Mouse (Mus musculus) olfactory bulb, adult 2 months (tissue): ENCODE data around the gene Cdip1. TPM values are rescaled to one million over a fixed set of nuclear protein-coding genes. Genes with fewer than 3 reads are reported as not detected.
"Not testable (repeated sequence)": the region's sequence is repeated elsewhere in the genome, so short reads cannot be mapped to it uniquely, and the experiment has no call there.

Experiments used
- H3K27ac ChIP-seq: fragments of 200-500 bp; 2 replicates; pipeline ENCODE4 v1.5.1; 2012; ENCODE audit warnings: low read depth, low read length; ENCODE audit not compliant: insufficient read depth
- H3K4me1 ChIP-seq: fragments of 200-500 bp; 2 replicates; pipeline ENCODE4 v1.6.1; 2012; ENCODE audit warnings: low read length; ENCODE audit not compliant: control insufficient read depth, insufficient read depth
- H3K4me3 ChIP-seq: fragments of 200-500 bp; 2 replicates; pipeline ENCODE4 v1.5.1; 2012; ENCODE audit warnings: mild to moderate bottlenecking, low read depth, low read length, moderate library complexity; ENCODE audit not compliant: insufficient read depth
- CTCF ChIP-seq: fragments of 200-500 bp; IDR thresholded peaks from 2 replicates; pipeline ENCODE4 v1.5.1; 2012; ENCODE audit warnings: low read depth, mild to moderate bottlenecking, low read length, moderate library complexity; ENCODE audit not compliant: insufficient read depth
- POLR2A ChIP-seq: fragments of 200-500 bp; IDR thresholded peaks from 2 replicates; pipeline ENCODE4 v1.6.1; 2012; ENCODE audit warnings: mild to moderate bottlenecking, low read depth, low read length, moderate library complexity; ENCODE audit not compliant: insufficient read depth
- WGBS: fragments of 180-500 bp; shearing (Covaris S2); methylation state at CpG from one replicate; pipeline ENCODE4 v1.1.7; 2018; 5-methylcytosine and 5-hydroxymethylcytosine counted together
- polyA plus RNA-seq: library from polyadenylated mRNA; stranded (reverse); fragments of >200 nt; gene quantifications from 2 replicates; pipeline ENCODE4 v1.2.4, GENCODE M21; 2012; ENCODE audit warnings: low replicate concordance; ENCODE audit not compliant: missing spikeins, insufficient read depth, insufficient read length

The Cdip1 gene
- polyA plus RNA-seq, 1 experiment, result not detected

DNA sequence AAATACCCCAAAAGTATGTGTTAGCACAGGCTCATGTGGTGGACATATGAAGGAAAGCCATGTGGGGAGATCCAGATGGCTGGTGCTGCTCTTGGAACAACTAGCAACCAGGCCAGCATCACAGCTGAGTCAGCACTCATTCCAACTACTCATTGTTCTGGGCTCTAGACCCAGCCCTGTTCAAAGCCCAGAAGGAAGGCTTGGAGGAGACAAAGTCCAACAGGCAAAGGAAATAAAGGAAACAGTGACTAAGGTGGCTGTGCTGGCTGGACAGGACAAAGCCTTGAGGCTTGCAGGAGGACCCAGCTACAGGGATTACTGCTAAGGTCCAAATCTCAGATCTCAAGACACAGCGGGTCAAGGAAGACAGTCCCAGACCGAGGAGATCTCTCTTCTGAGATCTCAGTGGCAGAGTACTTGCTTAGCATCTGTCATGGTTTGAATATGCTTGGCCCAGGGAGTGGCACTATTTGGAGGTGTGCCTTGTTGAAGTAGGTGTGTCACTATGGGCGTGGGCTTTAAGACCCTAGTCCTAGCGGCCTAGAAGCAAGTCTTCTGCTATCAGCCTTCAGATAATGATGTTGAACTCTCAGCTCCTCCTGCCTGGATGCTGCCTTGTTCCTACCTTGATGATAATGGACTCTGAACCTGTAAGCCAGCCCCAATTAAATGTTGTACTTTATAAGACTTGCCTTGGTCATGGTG, 12.0 kb downstream of the Cdip1 start:
- WGBS, result 95% methylated on average over 4 of the region's 4 CpGs
- TF ChIP-seq POLR2A (no peak), CTCF (no peak)
- Histone ChIP-seq H3K4me3 (no peak overlapping the region), H3K4me1 (peaks cover 20% of the 10 kb centered on the region), H3K27ac (peak overlapping the region; percentile 8; the same call in 1 of the 2 replicates)

DNA sequence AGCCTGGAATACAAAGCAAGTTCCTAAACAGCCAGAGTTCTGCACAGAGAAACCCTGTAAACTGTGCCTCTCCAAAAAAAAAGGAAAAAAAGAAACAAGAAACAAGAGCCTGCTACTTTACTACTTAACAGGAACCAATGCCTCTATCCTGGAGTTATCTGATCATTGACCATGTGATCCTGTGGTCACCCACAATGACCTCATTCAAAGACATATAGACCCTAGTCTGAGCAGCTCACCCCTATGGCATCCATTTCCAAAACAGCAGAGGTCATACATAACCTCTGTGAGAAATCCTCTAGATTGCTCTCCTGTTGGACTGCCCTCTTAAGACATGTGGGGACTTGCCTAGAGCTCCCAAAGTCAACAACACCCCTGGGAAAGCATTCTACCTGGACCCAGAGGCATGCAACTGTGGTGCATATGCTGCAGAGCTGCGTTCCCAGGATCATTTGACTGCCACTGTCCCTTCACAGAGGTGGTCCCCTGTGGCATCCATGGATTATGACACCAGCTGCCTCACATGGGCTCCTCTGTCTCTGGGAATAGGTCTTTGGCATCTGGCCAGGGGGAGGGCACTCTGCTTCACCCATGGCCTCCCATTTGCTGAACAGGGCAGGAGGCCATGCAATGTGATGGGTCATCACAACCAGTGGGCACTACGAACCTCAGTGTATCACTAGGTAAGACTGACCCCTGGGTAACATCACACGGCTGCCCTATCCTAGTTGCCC, 12.8 kb downstream of the Cdip1 start:
- Histone ChIP-seq H3K4me1 (peaks cover 20% of the 10 kb centered on the region), H3K4me3 (no peak overlapping the region), H3K27ac (peak overlapping the region; percentile 8; the same call in 1 of the 2 replicates)
- TF ChIP-seq POLR2A, result no peak
- TF ChIP-seq CTCF, result no peak
- WGBS, result 94% methylated on average over 3 of the region's 3 CpGs

DNA sequence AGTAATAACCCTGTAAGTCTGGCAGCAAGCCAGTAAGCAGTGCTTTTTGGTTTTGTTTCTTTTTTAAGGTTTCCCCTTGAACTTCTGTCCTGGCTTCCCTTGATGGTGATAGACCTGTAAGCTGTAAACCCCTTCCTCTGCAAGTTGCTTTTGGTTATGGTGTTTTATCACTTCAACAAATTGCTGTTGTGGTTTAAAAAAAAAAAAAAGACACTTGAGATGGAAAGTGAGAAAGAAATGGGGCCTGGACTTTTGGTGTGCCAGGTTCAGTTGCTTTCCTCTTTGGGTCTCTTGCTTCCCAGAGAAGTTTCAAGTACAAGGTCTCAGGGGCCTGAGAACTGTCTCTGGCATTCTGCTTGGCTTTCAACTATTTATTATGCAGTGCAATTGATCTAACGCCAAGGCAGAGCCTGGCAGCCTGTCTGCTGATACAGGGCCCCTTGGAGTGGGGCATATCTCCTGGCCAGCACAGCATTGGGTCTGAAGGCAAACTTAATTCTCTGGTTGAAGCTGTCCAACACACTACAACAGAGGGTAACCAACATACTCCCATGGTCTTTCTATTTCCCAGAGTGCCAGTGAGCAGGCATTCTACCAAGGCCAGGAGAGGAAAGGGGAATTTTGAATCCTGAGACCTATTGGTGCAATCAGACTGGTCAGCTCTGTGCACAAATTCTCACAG, 16.7 kb downstream of the Cdip1 start:
- WGBS, result 17% methylated on average over 1 of the region's 1 CpGs
- Histone ChIP-seq H3K4me1 (peaks cover 11% of the 10 kb centered on the region), H3K27ac (peak overlapping the region; percentile 40; the same call in 1 of the 2 replicates), H3K4me3 (no peak overlapping the region)
- TF ChIP-seq CTCF (no peak), POLR2A (no peak)

DNA sequence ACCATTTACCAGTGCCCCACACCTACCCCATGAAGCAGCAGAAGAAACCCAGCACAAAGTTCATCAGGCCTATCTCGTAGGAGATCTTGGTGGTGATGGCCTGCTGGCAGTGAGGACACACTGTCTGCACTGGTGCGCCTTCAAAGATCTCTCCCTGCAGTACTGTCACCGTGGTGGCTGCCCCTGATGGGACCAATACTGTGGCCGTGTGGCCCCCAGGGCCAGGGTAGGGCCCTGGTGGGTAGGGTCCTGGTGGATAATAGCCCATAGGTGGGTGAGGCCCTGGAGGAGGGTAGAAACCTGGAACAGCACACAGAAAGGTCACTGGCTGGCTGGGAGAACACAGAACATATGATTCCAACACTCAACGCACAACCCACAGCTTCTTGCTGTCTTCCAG, 21.4 kb downstream of the Cdip1 start:
- TF ChIP-seq CTCF (no peak), POLR2A (no peak)
- Histone ChIP-seq H3K27ac (no peak overlapping the region), H3K4me1 (peaks cover 3% of the 10 kb centered on the region; the same call in 1 of the 2 replicates), H3K4me3 (no peak overlapping the region)
- WGBS, result 96% methylated on average over 5 of the region's 5 CpGs

DNA sequence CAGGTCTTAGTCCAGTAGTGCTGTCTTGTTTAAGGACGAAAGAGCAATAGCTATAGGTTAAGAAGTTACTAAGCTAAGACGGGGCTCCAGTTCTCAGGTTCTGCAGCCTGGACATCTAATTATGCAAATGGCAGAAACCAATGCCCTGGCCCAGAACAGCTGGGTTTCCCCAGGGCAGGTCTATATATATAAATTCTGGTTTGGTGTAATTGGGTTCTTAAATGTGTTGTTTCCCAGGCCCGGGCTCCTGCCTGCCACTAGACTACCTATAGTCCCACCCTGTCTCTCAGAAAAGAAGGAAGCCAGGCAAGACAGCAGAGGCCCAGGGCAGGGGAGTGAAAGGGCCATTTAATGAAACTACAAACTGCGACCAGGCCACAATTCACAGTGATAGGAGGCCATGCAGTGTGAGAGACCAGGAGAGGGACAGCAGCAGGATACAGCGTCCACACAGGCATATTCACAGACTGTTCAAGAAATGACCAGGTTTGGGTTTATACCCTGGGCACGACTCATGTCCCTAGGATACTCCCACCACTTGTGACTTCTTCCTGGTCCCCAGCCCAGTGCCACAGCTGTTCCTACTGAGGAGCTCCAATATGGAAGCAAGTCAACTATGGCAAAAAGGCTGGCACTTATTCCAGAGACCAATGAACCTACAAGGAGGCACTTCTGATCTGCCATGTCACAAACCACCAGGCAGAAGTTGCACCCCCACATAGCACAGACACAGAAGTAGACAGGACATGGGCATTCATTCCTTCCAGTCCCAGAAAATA, 22.9 kb downstream of the Cdip1 start:
- Histone ChIP-seq H3K4me1 (no peaks in the 10 kb centered on the region), H3K27ac (no peak overlapping the region), H3K4me3 (no peak overlapping the region)
- 77% methylated on average over 6 of the region's 6 CpGs for WGBS
- TF ChIP-seq CTCF (no peak), POLR2A (no peak)

DNA sequence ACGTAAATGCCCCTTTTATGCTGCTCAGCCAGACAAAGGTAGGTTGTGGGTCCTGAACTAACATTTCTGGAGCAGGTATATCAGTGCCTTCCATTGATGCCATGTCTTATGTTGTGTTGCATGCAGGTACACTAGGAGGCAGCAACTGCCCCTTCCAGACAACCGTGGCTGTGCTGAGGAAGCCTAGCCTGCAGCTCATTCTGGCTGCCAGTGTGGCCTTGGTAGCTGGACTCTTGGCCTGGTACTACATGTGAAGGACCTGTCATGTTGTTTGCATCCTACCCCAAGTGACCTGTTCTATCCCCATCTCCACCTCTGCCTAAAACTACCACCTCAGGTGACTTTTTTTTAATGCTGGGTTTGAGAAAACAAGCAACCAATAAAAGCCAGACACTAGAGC, 24.2 kb downstream of the Cdip1 start:
- TF ChIP-seq CTCF (no peak), POLR2A (no peak)
- no peak overlapping the region for H3K4me3 ChIP-seq
- no peak overlapping the region for H3K27ac ChIP-seq
- no peaks in the 10 kb centered on the region for H3K4me1 ChIP-seq
- WGBS, result 80% methylated on average over 2 of the region's 2 CpGs

DNA sequence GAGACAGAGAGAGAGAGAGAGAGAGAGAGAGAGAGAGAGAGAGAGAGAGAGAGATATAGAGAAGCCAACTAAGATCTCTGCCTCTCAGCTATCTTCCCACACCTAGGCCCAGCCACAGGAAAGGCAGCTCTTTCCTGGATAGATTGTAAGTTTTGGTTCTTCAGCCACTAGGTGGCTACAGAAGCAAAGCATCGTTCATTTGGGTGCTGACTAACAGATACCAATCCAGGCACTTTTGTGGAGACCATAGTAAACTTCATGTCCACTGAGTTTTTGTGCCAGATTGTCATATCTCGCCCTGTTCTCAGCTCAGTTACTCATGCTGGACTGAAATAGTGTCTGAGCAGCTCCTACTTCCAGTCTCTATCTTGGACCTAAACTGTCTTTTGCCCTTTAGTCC, 26.8 kb downstream of the Cdip1 start:
- TF ChIP-seq CTCF (no peak), POLR2A (no peak)
- no peak overlapping the region for H3K4me3 ChIP-seq
- 31% methylated on average over 2 of the region's 2 CpGs for WGBS
- H3K4me1 ChIP-seq, result no peaks in the 10 kb centered on the region
- no peak overlapping the region for H3K27ac ChIP-seq

DNA sequence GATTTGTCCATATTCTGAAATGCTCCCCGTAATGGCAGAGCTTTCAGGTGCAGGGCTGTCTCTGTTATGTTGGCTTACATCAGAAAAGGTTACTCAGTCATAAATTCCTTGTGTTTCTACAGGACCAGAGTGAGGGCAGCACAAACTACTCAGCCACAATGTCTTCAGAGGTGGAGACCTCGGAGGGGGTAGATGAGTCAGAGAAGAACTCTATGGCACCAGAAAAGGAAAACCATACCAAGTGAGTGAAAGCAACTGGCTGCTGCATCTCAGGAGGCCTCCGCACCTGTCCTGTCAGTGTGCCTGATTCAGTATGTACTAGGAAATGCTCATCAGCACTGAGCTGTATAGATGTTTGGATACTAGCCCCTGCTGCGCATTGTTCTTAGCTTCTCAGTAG, 27.7 kb downstream of the Cdip1 start:
- Histone ChIP-seq H3K4me1 (no peaks in the 10 kb centered on the region), H3K27ac (no peak overlapping the region), H3K4me3 (no peak overlapping the region)
- TF ChIP-seq CTCF (no peak), POLR2A (no peak)
- 82% methylated on average over 4 of the region's 4 CpGs for WGBS

DNA sequence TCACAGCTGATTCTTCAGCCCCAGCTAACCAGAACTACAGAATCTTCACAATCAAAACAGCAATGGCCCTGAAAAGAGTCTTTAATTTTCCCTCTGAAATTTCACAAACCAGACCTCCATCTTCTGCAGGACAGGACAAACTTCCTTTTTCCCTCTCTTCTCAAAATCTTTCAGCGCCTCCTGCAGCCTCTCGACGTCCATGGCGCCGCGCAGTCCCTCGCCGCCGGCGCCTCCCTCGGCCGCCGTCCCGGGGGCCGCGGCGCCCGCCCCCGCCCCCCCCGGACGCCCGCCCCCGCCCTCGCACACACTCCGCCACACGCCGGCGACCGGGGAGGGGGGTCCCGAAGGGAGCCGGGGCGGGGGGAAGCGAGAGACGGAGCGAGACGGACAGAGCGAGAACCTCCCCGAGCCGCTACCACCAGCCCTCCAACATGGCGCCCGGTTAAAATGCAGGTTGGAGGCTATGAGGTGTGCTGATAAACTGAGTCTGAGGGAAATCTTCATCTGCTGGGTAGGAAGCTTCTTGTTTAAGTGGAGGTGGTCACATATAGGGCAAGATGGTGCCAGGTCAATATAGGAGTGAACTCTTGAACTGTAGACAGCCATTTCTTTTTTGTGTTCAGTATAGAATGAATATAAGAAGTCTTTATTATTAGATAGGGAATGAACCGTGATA, 33.3 kb downstream of the Cdip1 start:
- peak overlapping the region; percentile 41 for H3K4me3 ChIP-seq
- under 1% methylated on average over 42 of the region's 42 CpGs for WGBS
- peak overlapping the region; percentile 75 for H3K27ac ChIP-seq
- H3K4me1 ChIP-seq, result not testable (repeated sequence)
